Mouse (Mus musculus) adipocyte (in vitro differentiated cells): ENCODE measurements around the gene Wdr54.

Source experiments
- DNase-seq: peaks from one replicate; pipeline ENCODE4 v3.0.0-alpha.2; 2016; ENCODE audit warnings: low spot score

Gene Wdr54

DNA sequence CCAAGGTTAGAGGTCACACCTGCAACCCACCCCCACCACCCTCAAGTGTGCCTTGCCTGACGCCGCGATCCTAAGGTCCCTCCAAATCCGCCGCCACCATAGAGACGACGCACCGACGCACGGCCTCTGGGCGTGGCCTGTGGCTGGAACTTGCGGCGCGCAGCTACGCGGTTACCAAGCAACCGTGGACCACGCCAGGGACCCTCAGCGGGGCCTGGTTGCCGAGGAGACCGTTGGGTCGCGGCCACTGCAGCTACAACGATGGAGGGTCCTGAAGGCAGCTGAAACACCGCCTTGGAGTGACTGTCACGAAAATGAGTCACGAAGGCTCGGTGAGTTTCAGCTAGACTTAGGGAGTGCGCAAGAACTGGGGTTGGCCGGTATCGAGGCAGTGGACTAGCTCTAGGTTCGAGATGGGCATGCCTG, at the start of gene Wdr54, which contains the start of gene 1700003E16Rik:
TSS of gene Wdr54 (minus strand) at position 139 of the 426 bp plus-strand sequence.
TSS of gene 1700003E16Rik (plus strand) at position 146 of the 426 bp plus-strand sequence.
- no peak for DNase-seq

DNA sequence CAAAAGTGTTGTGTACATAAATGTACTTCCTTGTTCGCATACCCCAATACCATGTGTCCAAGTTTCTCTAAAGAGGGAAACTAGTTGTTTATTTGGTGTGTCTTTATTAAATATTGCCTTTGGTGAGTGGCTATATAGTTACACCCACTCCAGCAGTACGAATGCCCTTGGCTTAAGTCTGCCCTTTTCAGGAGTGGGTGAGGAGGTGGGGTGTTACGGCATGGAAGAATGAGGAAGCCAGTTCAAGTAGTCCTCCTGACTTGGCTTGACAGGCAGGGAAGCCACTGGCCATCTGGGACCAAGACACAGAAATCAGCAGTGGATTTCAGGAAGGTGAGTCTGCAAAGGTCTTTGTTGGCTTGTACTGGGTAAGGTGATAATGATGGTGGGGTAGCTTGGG, 49.7 kb upstream of the Wdr54 start:
- no peak for DNase-seq

DNA sequence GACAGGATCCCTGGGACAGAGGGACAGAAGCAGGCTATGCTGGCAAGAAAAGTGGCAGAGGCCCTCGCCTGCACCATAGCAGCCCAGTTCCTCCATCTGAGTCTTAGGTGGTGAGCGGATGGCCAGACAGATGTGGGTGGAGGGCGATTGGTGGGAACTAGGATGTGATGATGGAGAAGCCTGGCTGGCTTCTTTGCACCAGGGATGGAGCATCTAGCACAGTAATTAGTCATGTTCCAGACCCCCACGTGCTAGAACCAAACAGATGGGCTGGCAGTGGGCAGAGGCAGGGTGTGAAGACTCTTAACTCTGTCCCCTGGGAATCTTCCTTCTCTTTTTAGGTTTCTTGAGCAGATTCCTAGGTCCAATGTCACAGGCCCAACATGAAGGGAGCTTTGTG, 47.1 kb upstream of the Wdr54 start:
- DNase-seq = no peak

DNA sequence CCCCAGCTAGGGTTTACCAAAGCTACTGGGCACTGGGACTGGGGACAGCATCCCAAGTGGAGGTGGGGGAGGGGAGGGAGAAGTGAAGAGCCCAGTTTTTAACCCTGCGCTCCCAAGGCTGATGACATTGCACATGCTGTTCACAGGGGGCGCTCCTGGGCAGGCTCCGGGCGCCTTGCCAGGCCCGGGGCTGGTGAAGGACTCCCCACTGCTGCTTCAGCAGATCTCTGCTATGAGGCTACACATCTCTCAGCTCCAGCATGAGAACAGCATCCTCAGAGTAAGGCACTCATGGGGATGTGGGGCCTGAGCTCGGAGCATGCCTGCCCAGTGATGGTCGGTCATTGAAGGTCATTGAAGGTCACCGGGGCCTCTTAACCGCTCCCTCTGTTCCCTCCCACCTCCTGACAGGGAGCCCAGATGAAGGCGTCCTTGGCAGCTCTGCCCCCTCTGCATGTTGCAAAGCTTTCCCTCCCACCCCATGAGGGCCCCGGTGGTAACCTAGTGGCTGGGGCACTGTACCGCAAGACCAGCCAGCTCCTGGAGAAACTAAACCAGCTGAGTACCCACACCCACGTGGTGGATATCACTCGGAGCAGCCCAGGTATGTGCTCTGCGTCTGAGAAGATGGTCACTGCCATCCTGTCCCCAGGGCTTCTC, 41.3 kb upstream of the Wdr54 start:
- DNase-seq = no peak

DNA sequence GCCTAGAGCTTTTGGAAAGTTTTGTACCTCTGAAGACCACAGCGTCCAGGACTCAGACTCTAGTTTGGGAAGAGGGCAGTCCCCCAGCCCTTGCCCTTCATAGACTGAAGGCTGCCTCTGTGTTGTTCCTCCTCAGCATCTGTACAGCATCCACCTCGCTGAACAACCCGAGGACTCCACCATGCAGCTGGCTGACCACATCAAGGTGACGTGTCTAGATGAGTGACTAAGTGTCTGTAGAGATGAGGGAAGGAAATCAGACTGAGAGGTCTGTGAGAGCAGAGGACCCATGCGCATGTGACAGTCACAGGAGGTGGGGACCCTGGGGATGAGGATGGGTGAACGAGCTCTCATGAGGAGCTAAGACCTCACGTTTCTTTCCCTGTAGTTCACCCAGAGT, 37.4 kb upstream of the Wdr54 start:
- DNase-seq = no peak

DNA sequence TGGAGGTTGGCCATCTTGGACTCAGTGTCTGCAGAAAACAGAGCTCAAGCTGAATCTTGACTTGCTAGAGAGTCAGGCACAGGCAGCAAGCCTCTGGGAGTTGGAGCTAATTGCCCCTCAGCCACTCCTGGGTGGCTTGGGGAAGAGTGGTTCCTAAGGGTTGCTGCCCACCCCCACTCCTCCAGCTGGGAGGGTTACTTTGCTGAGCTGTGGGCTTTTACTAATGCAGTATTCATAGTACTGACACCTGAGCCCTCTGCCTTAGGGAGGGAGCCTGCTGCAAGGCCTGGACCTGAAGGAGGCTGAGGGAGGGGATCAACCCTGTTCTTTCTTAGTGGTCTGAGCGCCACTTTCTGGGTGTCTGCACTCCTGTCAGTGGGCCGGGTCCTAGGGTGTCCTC, 30.7 kb upstream of the Wdr54 start:
- DNase-seq = no peak

DNA sequence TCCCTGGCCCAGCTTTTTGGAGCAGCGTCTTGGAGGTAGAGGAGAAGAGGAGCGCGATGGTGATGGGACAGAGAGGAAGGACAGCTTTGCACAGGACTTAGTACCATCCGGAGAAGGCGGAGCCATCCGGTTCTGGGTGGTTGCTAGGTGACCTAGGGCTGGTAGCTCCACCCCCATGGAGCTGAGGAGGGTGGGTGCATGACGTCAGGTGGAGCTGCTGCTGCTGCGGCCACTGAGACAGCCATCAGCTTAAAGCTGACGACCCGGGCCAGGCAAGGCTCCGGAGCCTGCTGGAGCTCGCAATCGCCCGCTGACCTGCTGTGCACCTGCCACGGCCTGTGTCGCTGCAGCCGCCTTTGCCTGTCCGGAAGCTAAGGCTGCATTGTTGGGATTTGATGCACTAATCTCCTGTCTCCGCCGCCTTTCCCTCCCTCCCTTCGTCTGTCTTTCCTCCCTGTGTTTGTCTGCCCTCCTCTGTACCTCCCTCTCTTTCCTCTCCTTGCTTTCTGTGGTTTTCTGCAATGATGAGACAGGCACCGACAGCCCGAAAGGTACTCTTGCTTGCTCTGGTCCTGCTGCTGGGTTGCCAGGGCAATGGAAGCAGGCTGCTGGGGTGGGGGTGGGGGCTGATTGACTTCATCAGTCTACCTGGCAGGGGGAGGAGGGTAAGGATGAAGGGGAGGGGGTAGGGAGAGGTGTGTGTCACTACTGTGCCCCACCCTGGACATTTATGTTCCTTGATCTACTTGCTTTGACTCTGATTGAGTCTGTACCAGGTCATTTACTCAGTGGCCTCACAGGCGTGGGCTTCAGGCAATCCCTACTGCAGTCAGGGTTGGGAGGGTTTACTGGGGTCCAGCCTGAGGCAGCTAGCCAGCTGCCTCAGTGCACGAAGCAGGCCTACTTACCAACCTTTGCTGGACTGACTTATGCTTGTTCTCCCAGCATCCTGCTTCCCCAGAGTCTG, 30.0 kb upstream of the Wdr54 start:
- no peak for DNase-seq

DNA sequence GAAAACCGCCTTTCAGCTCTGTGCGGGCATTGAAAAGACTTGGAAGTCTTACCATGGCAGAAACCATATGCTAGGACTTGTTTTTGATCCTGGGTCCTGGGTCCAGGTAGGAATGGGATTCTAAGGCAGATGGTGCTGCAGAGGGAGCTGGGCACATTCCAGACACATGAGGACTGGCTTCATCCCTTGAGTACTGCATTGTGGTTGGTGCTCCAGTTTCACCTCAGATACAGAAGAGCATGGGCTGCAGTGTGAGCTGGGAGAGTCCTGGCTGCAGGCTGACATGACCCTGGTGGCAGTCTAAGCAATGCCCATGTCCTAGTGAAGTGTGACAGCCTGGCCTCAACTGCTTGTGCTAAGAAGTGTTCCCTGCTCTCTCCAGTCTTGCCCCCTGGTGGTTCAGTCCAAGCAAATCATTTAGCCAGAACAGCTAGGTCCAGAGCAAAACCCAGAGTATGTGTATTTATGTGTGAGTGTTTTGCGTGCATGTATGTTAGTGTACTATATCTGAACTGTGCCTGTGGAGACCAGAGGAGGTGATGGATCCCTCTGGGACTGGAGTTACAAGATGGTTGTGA, 28.8 kb upstream of the Wdr54 start:
- DNase-seq = peak; percentile 49

DNA sequence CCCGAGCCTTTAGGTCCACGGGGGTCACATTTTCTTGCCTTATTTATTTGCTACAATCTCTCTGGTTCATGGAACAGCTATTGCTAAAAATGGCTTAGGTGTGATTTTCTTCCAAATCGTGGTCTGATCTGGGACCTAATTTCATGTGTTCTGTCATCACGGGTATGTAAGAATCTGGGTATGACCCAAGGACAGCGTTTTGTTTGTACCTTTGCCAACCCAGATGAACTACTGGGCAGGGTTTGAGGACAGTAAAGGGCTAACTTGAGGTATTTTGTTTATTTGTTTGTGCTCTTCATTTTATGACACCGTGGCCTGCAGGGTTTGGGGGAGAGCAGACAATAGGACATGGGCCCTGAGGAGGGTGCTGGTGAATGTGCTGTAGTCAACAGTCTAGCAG, 24.4 kb upstream of the Wdr54 start:
- peak; percentile 30 for DNase-seq

DNA sequence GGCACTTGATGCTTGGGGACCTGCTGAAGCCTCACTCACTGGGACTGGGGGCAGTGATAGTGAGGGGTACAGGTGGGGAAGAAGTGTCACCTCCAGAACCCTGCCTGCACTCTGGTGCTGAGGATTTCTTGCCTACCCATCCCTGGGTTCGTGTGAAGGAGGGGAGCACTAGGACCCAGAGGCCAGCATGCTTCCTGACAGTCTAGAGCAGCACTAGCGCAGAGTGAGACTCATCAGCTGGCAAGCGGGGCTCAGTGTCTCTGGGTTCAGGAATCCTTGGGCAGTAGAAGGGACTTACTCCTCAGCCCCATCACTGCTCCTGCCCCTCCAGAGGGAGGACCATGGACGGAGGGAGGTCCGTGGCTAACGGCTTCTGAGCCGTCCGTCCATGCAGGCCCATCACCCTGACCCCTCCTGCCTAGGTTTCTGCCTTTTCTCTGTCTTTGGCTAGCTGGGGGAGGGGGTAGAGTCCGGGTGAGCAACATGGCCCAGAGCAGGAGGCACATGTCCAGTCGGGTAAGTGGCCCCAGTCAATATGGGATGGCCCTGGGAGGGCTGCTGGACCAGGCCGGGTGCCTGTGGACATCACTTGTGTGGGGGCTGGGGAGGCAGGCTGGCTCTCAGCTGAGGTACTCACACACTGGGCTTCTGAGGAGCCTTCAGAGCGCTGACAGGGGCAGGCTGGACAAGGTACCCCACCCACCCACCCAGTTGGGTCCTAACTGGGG, 23.4 kb upstream of the Wdr54 start:
- DNase-seq = no peak

DNA sequence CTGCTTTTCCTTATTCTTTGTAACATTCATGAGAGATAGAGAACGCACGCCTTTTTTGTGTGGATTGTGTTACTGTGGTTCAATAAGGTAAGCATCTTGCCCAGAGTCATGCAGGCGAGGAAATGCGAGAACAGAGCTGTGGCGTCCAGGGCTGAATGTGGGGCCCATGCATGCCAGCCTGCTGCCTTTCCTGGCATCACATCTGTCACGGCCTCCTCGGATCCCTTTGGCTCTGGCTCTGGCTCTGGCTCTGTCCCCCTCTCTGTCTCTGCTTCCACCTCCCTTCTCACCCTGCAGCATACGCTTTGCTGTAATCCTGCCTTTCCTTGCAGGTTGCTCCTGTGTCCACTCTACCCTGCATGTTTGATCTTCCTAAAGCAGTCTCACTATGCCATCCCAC, 19.8 kb upstream of the Wdr54 start:
- DNase-seq = no peak

DNA sequence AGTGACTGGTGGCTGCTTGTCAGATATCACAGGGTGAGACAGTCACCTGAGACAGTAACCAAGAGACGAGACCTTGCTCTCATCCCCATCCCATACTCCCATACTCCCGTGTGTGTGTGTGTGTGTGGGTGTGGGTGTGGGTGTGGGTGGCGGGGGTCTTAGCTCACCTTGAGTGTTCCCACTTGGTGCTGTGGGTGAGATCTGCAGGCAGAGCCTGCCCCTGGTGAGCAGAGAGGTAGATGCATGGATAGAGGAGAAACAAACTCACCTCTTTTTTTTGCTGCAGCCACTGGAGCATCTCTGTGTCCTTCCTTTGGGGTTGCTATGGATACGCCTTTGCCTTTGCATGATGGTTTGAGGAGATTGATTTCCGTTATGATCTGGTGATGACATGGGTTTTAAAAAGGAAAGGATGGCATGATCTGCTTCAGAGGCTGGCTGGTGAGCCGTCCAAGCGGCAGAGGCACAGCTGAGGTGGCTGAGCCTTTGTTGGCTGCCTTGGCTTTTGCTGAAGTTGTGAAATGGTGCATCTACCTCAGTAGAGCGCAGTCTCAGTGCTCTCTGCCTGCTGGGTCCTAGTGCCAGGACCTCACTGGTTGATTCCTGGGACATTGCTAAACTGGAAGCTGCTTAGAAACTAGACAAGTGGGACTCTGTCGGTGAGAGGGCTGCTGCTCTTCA, 16.2 kb upstream of the Wdr54 start:
- peak; percentile 38 for DNase-seq

DNA sequence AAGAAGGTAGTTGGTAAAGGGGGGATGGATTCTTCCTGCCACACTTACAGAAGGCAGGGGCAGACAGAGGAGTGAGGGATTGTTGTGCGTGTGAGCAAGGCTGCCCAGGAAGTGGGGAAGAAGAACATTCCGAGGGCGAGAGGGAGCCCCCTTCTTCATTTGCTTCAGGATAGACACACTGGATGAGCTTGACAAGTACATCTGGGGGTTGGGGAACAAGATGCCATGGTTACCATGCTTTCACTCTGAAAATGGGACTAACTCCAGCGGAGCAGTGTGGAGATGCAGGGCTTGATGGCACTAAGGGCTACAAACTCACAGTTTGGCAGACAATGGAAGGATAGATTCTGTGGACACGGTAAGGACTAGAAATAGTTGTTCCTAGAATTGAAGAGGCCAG, 14.9 kb upstream of the Wdr54 start:
- no peak for DNase-seq

DNA sequence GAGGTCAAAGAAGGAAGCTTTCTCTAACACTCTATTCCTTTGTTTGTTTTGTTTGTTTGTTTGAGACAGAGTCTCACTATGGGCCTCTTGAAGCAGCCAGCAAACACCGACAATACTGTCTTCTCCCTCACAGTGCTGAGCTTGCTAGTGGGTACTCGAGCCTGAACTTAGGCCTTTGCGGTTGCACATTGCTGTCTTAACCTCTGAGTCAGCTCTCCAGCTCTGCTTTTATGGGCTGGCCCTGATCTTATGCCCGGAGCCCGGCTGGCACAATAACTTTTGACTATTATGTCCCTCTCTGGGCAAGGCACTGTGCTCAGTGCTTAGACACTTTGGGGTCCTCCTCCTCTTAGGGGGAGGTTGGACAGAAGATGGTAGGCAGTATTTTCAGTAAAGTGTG, 13.7 kb upstream of the Wdr54 start:
- peak; percentile 84 for DNase-seq

DNA sequence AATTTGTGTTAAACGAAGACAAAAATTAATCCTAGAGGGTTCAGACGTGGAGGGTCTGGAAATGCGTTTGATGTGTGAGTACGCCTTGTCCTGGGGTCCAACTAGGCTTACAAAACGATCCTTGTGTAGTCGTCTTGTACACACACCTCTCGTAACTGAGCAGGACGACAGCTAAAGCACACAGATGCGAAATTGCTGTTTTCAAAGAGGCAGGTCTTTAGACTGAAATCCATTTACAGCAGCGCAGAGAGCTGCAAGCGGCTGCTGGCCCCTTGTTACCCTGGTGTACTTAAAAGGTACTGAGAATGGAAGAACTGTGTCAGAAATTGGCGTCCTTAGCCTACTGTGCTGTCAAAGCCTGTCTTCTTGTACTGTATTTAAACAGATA, 10.0 kb upstream of the Wdr54 start:
- peak; percentile 57 for DNase-seq

DNA sequence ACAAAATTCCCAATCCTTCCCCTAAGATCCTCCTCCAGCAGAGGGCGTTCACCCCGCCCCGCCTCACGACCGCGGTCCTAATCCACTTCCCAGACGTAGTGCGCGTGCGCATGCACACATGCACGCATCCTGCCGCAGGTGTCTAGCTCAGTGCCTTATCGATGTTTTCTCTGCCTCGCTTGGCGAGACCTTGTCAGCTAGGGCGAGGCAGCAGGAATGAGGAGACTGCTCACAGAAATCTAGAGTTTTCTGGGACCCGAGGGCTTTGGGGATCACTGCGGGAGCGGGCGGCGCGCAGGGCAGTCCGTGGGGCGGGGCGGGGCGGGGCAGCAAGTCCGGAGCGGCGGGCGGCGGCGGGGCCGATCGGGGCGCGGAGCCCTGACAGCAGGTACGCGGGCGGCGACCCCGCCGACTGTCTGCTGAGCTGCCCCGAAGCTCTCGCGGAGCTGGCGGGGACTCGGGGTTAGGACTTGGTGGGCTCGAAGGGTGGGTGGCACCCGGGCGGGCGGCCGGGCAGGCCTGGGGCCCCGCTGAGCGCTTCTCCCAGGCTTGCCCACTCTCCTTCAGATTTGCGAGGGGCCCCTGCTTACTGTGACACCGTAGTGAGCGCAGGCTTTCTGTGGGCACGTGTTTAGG, 9.5 kb upstream of the Wdr54 start, which contains the start of gene Dctn1:
TSS of gene Dctn1 (plus strand) at position 314 of the 636 bp plus-strand sequence.
- peak; percentile 98 for DNase-seq

DNA sequence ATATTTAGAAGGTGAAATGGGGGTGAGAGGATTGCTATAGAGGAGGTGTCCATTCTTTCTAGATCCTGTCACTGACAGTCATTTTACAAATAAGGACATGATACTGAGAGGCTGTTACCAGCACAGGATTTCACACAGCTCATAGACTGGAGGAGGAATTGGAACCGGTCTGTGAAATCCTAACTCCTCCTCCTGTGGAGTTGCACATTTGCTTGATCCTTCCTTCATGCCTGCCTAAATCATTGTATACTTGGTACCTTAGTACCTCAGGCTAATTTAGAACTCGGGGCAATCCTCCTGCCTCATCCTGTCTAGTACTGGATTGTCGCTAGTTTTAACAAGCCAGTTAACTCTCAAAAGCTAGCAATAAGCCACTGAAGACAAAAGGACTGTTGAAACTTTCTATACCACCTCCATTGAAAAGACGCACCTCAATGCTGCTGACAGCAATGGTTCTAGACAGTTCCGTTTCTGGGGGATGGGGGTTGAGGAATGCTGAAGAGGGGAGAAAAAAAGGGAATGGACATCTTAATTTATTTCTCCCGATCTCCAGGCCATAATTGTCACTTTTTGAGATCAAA, 8.9 kb upstream of the Wdr54 start:
- DNase-seq = no peak

DNA sequence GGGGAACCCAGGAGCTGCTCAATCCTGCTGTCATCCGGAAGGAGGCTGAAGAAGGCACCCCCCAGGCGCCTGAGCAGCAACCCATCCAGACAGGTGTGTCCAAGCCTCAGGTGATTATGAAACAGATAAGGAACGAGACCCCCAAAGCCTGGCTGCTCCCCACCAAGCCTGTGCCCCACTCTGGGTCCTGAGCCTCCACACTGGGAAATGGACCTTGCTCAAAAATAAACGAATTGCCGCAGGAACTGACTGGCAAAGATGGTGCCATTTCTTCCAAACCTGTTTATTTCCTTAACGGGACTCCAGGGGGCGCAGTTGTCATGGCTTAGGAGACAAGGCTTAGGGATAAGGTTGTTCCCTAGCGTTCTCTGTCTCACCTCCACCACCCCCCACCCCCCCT, 6.5 kb upstream of the Wdr54 start:
- DNase-seq = peak; percentile 85

DNA sequence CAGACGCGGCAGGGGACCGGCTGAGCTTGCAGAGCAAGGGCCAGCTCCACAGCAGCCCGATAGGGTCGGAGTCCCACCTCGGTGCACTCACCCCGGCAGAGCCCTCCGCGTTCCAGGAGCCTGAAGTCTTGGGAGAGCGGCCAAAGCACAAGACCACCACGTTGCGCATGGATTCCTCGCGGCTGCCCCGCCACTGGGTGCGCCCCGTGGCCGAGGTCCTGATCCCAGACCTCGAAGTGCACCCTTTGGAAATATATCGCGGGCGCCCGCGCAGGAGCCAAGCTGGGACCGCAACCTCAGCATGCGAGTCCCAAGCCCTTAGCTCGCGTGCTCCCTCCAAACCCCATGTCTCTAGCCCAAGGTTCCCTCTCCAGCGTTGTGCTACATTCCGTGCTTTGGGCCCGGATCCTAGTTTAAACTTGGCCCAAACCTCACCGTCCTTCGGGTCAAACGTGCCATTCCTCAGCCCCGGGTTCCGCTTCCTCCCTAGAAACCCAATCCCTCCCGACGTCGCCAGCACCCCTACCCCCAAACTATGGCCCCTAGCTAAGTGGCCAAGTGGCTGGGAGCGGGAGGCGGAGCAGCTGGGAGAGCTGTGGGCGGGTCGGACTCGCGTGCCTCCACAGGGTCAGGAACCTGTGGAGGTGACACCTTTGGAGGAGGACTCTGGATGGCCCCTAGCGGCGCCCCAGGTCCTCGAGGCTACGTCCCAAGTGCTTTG, 5.9 kb upstream of the Wdr54 start:
- DNase-seq = no peak

DNA sequence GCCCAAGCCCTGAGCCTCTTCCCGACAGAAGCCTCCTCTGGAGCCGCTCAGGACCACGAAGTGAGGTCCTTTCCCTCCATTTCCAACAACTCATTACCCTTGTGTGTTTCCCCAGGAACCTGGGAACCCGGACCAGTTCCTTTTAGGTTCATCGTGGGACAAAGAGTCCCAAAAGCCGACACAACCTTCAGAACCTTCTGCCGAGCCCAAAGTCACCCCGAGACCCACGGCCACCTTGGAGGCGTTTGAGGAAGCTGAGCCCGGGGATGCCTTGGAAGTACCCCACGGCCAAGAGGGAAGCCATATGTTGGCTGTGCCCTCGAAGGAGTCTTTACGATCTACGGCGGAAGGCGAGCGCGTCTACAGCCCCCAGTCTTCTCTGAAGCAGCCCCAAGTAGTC, 5.2 kb upstream of the Wdr54 start:
- DNase-seq = no peak
